Mouse (Mus musculus): ENCODE data around the gene Hpd.

Gene Hpd

DNA sequence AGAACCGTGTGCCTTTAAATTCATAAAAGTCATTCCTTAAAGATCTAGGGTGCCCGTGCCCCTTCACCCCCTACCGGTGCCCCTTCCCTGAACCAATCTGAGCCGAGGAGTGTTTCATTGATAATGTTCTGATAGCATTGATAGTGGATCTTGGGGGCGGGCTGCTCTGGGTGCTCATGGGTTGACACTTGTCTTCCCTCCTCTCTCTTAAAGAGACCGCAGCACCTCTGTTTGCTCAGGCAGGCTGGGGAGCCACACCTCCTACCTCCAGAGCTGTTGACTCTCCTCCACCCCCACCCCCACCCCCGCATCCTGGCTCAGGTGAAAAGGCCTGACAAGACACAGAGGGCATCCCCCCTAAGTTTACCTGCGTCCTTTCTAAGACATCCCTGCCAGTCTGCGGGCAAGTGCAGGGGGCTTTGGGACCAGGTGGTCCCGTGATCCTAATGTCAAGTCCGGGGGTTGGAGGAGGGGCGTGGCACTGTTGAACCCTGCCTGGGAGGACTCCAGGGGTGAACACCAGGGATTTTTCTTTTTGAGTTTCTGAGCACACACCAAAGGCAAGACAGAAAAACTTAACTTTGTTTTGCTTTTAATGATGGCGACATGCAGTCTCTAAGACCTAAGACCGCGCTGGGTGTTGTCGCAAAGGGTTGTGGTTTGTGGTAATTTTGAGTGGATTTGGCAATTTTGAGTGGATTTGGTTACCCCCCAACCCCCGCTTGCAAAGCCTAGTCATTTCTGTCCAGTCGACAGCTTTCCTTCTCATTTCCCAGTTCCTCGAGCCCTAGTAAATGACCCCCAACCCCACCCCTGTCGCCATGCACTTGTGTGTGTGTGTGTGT lies 37.6 kb downstream of the Hpd start:
- no peak for DNase-seq

DNA sequence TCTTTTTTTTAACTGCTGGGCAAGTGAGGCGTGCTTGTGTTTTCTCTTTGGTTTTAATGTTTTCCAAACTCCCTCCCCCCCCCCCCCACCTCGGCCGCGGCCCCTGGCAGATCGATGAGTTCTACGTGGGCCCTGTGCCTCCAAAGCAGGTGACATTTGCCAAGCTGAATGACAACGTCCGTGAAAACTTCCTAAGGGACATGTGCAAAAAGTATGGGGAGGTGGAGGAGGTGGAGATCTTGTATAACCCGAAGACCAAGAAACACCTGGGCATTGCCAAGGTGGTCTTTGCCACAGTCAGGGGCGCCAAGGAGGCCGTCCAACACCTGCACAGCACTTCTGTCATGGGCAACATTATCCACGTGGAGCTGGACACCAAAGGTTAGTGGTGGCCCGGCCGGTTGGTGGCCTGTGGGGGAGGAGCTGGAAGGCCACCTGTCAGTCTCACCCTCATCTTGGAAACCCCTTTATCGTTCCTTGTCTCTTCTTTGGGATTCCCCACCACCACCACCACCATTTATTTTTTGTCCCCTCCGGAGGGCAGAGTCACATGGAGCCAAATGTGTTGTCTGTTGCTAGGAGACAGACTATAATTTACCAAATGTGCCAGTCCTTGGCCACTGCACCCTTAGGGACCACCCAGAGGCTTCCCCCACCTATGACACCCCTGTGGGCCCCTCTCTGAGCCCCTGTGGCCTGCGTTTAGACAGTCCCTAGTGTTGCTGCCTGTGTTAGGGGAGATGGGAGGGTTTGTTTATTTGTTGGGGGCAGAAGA lies 38.4 kb downstream of the Hpd start:
- no peak for DNase-seq

DNA sequence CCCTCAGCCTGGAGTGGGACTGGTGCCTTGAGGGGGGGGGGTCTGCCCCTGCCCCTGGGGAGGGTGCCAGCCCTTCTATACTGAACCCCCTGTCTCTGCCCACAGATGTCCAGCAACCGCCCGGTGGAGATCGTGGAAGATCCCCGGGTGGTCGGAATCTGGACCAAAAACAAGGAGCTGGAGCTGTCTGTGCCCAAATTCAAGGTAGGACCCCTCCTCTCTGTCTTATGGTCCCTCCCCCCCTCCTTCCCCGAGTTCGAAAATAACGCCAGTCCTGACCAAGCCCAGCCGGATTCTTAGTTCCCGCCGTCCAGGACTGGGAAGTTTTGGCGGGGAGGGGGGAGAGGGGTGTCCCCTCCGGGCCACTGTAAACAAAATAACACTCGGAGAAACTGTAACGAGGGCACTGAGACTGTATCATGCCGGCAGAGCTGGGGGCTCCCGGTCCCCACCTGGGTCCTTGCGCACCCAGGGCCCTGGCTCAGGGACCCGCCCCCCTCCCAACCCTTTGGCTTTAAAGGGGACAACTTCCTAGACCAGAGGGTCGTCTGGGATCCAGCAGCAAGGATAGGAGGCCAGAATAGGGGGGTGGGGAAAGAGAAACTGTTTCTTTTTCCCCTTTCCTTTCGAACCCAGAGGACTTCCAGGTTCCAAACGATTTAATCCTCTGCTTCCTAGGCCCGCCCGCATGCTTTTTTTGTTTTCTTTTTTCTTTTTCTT lies 39.1 kb downstream of the Hpd start:
- DNase-seq = no peak

DNA sequence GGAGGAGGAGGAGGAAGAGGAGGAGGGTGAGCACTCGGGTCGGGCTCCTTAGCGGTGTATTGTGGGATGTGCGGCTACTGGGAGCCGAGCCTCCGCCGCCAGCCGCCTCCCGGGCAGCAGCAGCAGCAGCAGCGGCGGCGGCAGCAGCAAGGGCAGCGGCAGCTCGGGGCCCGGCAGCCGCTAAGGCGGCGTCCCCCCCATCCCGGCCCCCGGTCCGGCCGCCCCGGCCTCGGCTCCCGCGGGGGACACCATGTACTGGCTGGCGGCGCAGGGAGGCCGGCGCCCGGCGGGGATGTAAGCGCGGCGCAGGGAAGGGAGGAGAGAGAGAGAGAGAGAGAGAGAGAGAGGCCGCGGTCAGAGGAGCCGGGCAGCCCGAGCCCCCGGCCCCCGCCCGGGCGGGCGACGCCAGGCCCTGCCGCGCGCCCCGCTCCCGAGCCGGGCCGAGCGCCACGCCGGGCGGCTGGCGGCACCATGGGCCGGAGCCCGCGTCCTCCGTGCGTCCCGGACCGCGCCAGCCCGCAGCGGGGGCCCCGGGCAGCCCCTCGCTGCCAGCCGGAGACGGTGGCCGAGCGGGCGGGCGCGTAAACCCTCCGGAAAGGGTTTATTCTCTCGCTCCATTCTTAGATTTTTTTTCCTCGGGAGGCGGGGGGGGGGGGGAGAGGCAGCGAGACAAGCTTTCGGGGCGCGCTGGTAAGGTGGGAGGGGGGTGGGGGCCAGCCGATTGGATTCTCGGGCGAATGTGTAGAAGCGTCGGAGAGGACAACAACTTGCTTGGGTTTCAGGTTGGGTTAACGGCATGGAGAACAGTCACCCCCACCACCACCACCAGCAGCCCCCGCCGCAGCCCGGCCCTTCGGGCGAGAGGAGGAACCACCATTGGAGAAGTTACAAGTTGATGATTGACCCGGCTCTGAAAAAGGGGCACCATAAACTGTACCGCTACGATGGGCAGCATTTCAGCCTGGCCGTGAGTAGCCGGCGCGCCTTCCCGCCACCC lies 40.1 kb downstream of the Hpd start, which contains the start of gene Setd1b:
Setd1b (plus strand) TSS at position 33 of the 997 bp plus-strand sequence.
- DNase-seq = no peak

DNA sequence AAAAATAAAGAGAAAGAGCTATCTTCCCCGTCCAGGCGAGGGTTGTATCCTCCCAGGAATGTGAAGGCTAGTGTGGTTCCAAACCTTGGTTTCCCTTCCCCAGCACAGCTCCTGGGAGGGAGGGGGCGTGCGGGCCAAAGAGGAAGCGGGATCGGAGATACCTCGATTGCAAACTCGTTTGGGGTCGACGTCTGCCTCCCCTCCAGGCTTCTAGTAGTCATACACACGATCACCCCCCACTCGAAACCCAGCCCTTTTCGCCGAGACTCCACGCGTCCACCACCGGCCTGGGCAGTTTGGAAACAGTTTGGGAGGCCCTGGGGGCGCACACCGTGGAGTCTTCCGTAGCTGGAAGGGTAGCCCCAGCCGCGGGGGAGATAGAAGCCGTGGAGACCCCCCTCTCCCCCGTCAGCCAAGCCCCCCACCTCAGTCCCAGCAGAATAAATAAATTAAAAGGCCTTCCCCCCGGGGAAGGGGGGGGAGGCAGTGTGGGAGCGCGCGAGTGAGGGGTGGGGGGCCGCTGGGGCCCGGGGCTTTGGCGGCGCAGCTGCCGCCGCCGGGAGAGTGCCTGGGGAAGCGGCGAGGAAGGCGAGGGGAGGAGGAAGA lies 40.9 kb downstream of the Hpd start:
- DNase-seq = peak; percentile 50

DNA sequence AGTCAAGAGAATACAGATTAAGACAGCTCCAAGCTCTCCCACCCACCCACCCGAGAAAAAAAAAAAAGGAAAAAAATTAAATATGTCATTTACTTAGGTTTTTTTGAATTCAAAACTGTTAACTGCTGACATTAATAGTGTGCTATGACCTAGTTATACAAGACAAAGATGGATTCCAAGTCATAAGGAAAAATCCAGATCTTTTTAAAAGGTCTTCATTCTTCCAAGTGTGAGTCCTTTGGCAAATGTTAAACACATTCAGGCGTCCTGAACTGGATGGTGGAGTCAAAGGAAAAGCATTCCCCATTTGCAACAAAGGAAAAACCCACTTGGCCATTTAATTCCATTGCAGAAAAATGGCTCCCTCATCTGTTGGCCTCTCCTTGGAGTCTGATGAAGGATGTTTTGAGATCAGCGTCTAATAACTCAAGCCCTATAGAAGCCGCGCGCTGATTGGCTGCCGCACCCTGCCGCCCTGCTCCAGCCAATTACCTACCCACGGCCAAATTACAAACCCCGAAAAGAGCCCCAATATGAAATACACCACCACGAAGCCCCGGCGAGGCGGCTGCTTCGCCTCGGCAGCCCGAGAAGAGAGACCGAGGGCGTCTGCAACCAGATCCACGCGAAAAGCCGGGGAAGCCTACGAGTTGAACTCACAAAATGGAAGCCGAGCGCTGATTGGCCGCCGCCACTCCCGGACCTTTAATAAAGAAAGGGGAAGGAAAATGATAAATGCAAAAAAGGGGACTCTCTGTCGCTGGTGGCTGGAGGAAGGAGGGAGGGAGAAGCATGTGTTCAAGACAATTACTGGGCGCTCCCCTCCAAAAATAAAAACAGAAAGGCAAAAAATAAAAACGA lies 41.6 kb downstream of the Hpd start:
- DNase-seq = peak; percentile 88

DNA sequence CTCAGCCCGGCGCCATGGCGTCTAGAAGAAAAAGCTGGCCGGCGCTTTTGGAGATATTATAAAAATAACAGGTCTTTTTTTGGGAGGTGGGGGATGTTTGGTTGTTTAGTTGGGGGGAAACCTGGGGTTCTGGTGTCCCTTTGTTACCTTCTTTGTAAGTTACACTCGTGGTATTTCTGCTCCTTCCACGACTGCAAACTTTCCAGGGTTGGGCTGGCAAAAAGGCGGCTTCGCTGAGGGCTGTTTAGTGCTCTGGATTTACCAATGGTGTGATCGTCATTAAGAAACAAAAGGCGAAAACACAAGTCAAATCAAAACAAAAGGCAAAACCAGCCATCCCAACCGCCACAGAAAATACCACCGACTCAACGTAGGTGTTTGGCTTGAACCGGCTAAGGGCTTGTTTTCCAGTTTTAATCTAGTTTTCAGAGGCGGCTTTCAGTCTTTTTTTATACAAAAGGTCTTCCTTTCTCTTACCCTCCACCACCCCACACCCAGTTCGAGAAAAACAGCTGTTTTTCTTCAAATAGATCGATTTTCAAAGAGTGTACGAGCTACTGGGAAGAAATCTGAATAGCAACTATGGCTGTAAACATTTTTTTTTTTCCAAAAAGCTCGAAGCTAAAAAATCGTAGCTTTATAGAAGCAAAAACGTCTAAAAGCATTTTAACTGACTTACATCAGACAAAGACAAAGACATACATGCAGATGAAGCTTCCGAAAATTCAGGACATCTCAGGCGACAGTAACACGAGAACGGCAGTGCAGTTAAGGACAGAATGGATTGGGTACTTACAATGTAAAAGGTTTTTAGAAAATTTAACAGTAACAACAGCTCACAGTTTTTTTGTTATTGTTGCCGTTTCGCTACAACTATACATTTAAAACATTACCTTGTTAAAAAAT lies 42.6 kb downstream of the Hpd start:
- DNase-seq = no peak

DNA sequence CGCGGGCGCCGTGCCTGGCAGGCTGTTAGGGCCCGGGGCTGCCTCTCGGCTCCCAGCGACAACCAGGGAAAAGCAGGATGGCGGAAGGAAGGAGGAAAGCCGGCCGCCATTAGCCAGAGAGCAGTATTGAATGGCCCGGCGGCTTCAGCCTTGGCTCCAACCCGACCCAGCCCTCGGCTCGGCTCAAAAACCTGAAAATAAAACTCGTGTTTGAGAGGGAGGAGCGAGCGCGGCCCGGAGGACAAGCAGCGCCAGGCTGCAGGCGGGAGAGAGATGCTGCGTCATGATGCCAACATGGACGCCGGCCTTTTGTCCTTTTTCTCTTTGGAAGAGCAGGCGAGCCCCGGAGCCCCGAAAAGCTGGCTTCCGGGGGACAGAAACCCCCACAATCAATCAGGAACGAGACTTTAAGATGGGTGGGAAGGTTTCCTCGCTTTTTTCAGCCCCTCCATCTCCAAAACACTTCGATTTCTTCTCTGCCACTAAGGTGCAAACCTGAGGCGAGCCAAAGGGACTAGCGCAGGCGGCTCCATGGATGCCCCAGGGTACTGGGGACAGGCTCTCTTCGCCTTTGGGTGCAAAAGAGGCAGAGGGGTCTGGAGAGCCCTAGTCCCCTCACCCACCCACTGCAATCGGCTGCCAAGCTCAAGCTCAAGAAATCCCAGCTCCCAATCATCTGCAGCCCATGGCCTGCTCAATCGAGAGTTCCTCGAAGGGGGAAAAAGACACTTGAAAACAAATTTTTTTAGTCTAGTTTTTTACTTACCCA lies 43.4 kb downstream of the Hpd start:
- DNase-seq = peak; percentile 81

DNA sequence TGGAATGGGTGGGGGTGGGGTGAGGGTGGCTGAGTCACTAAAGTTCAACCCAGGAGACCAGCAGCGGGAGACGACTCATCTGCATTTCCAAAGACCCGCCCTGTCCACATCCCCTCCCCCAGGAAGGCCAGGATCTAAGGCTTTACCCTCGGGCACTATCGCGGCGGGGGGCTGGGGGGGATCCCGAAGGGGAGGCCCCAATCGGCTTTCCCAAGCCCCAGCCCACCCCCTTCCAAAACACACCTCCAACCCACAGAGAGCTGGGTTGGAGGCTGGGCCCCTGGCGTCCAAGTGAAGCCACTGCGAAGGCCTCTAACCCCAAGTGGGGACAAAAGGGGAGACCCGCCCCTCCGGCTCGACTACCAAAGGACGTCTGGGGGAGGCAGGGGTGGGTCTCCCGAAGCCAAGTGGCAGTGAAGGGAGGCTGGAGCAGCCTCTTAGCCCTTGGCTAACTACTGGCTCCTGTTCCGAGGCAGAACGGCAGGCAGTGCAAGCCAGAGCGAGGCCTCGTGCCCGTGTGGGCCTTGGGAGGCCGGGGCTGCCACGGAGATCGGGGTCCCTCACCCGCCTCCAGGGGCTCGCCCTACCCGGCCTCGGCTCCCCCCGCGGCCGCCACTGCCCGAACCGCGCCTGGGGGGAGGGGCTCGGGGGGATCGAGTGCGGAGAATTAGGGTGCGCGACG lies 44.2 kb downstream of the Hpd start:
- DNase-seq = no peak

DNA sequence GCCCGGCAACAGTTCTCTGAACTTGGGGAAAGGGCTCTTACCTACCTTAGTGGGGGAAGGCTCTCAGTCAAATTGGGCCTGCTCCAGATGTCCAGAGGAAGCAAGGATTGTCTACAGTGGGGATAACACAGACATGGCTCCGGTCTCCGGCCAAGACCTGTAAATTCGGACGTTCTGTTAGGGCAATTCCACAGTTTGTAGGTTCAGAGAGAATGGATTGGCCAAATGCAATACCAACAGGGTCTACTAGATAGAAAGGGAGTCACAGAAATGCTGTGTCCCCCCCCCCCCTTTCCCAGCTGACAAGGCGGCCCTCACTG lies 44.7 kb downstream of the Hpd start:
- DNase-seq = no peak

DNA sequence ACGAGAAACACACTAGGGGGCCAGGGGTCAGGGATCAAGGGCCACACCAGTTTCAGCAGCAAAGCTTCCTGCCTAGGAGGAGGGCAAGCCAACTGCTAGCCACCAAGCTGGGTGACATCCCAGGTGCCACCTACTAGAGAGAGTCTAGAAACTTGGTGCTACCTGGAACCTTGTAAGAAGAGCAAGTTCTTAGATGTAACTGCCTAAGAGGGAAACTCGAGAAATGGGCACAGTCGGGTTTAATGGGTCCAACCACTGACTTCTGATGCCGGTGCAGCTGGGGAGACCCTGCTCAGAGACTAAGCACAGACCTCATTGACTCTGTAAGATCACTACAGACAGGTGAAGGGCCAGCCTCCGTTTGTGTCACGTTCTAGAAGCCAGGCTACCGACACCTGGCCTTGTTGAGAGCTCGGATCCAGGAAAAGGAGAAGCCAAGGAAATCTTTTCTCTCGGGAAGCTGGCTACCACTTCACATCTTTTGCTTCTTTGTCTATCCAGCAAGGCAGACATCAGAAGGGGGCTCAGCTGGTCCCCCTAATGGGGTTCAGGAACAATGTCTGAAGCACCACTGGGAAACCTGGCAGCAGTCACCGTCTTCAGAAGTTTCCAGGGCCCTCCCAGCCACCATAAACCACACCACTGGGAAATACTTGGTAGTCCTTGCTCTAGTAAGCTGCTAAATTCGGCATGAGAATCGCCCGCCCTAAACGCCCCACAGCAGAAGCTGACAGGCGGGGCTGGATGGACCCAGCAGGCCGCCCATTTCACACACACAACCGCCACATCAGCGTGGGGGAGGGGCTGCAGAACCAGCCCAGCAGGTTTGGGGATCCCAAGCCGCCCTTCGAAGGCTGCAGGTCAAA lies 45.2 kb downstream of the Hpd start:
- DNase-seq = peak; percentile 79

DNA sequence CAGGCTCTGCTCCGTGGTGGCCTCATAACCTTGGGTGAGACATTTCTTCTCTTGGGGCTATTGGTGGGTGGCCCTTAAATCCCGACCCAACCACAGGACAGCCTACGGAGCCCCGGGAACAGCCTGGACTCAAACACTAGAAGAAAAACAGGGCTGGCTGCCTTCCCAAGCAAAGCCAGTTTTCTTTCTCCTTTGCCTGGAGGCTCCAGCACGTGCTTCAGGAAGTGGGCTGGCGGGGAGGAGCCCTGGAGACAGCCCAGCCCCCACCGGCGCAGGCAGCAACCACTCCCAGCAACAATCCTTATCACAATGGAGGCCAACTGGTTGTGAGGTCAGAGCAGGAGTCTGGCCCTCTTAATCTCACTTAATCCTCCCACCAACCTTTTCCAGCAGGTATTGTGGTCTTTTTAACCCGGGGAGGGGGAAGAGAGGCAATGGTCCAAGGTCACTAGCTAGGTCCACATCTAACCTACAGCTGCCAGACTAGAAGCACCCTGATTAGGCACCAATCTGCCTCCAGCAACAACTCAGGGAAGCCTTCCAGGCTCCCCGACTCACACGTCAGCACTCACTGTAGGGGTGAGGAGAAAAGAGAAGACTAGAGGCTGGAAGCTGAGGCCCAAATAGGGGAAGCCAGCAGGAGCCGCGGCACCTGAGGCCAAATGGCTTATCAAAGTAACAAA lies 46.0 kb downstream of the Hpd start:
- peak; percentile 88 for DNase-seq

DNA sequence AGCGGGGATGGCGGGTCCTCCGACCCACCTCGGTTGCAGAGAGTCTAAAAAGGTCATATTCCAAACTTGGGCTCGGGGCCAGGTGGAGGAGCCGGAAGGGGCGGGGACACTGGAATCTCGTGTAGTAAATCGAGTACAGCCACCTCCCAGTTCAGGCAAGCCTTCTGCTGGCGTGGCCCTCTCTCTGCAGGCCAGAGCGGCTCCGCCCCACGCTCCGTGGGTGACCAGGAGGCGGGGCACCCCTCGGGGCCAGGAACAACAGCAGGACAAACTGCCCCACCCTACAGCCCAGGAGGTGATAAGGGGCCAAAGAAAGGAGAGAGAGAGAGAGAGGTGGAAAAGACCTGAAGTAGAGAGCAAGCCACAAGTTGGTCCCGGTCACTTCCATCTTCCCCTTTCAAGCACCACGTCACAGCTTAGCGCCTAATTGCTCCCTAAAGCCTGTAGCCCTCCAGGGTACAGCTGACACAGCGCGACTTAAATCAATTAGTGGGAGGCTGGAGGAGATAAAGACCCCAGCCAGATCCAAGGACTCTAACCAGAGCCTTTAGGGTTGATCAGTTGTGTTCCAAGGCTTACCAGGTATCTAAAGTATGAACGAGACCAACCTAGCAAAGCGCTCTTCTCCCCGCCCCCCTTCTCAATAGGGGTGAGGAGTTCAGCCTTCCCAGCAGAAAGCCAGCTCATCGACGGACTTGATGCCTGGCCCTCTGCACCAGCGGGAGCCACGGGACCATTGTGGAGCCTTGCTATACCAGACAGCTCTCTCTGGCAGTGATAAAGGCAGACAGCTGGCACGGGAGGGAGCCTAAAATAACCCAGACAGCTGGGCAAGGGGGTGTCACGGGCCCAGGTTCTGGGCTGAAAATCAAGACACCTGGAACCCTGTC lies 46.8 kb downstream of the Hpd start:
- peak; percentile 61 for DNase-seq

DNA sequence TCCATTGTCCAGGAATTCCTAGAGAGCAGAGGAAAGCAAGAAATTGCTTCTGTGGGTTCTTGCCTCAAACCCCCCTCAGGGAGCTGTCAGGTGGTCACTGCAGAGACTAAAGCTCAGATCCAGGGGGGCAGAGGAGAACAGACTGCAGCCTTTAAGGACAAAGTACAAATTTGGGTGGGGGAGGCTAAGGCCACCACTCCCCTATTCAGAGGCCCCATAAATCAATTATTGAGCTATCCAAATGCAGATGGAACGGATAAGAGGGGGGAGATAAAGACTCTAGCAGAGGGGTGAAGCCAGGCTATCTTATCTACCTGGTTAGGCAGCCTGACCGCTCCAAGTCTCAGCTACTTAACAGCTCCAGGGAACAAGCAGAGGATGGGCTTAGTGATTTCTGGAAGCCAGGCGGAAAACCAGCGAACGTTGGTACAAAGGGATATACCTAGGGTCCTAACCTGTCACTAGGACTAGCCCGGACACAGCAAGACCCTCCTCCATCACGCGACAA lies 47.6 kb downstream of the Hpd start:
- no peak for DNase-seq

DNA sequence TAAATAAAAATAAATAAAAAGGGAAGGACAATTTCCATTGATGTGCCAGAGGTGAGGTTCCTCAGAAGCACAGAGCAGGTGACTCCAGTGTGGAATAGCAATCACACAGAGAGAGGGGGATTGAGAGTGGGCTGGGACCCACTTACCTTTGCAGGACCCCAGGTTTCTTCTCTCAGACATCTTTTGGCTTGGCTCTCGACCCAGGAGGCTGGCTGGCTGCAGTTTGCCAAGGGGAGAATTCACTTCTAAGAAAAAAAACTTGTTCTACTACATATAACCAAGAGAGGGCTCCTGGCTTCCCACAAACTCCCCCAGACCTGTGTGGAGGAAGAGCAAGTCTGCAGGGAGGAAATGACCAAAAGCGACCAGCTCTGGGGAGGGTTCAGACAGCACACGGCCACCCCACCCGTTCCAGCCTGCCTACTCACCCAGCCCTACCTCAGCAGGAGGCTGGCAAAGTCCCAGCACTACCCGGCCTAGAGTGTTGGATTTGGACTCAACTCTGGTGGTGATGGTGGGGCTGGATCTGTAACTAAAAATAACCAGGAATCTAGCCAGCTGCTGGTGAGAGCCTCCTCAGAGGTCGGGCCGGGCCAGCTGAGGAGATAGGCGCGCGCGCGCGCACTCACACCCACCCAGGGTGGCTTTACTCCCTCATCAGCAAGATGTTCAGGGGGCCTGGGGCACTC lies 48.2 kb downstream of the Hpd start:
- DNase-seq = peak; percentile 74

Data from right cerebral cortex, postnatal 14 days (tissue).